Mouse (Mus musculus) heart, adult 2 months (tissue): ENCODE data around the gene Trappc5.

ENCODE experiments used
- CTCF ChIP-seq: fragments of 200-600 bp; IDR thresholded peaks from 2 replicates; pipeline ENCODE4 v1.8.1; 2022; ENCODE audit warnings: antibody characterized with exemption, mild to moderate bottlenecking, moderate library complexity
- EP300 ChIP-seq: fragments of 200-500 bp; IDR thresholded peaks from 2 replicates; pipeline ENCODE4 v1.6.1; 2011; ENCODE audit warnings: low read depth, low read length, control low read depth; ENCODE audit not compliant: insufficient read depth
- POLR2A ChIP-seq: fragments of 200-500 bp; IDR thresholded peaks from 2 replicates; pipeline ENCODE4 v1.6.1; 2011; ENCODE audit warnings: mild to moderate bottlenecking, low read depth, low read length, control low read depth; ENCODE audit not compliant: insufficient read depth

- TF ChIP-seq EP300 (no peak), POLR2A (no peak), CTCF (no peak)
Measured at GRCm38 (mm10) chr8:3665507-3665906, 10.6 kb upstream of the Trappc5 start, which contains the start of gene Mcemp1.
